In genomic region chr15:27814677-27815391, GRCm38 (mm10) we compare ENCODE assay signal across 16 mouse cellular contexts.
DNase-seq lines count a peak whose midpoint lies in the region; ATAC-seq lines count a peak whose summit lies in the region.
"Had no signal": no experiment of that assay in that cellular context is flagged by ENCODE, and none has a peak within 500 bp of the region (broad histone marks: within the 10 kb centered on the region; RNA-seq: fewer than 3 reads in every experiment).

No protein-coding gene starts in this region.

- peaks cover 23% of the 10 kb centered on the region for H3K4me1 ChIP-seq in hindbrain, embryonic 13.5 days (replicated peaks)
- H3K4me1 ChIP-seq in hindbrain, embryonic 16.5 days (ENCODE audit: control insufficient read depth, insufficient read depth, low read depth, low read length), result peaks cover 4% of the 10 kb centered on the region; the same call in 1 of the 2 replicates
- peaks cover 15% of the 10 kb centered on the region; the same call in 1 of the 2 replicates for H3K4me1 ChIP-seq in neural tube, embryonic 13.5 days (replicated peaks)
- H3K4me1 ChIP-seq in embryonic facial prominence, embryonic 14.5 days (ENCODE audit: control insufficient read depth, insufficient read depth, low read length), result peaks cover 30% of the 10 kb centered on the region
- H3K4me1 ChIP-seq: liver, embryonic 12.5 days had no signal

- WGBS in hindbrain, embryonic 13.5 days, result 70% methylated on average over 6 of the region's 6 CpGs
- 71% methylated on average over 6 of the region's 6 CpGs for WGBS in hindbrain, embryonic 16.5 days
- 71% methylated on average over 6 of the region's 6 CpGs for WGBS in neural tube, embryonic 13.5 days
- WGBS in embryonic facial prominence, embryonic 14.5 days, result 33% methylated on average over 6 of the region's 6 CpGs

- H3K27me3 ChIP-seq in hindbrain, embryonic 13.5 days, result no peaks in the 10 kb centered on the region
- H3K27me3 ChIP-seq in hindbrain, embryonic 16.5 days (replicated peaks; ENCODE audit: control insufficient read depth, insufficient read depth, low read length), result no peaks in the 10 kb centered on the region
- H3K27me3 ChIP-seq in neural tube, embryonic 13.5 days, result no peaks in the 10 kb centered on the region
- H3K27me3 ChIP-seq in embryonic facial prominence, embryonic 14.5 days (replicated peaks; ENCODE audit: control insufficient read depth, insufficient read depth, low read length), result no peaks in the 10 kb centered on the region
- H3K27me3 ChIP-seq: forebrain, embryonic 12.5 days; liver, embryonic 12.5 days; lung, embryonic 15.5 days had no signal

- peak overlapping the region; percentile 60 for H3K27ac ChIP-seq in hindbrain, embryonic 13.5 days
- H3K27ac ChIP-seq in hindbrain, embryonic 16.5 days (ENCODE audit: low read depth, low read length), result no peak overlapping the region
- H3K27ac ChIP-seq in neural tube, embryonic 13.5 days (replicated peaks), result 0 out of 2 replicates have a peak overlapping the region, but pooled peaks have one; percentile 23
- peak overlapping the region; percentile 72 for H3K27ac ChIP-seq in embryonic facial prominence, embryonic 14.5 days (replicated peaks; ENCODE audit: low read depth, low read length)
- H3K27ac ChIP-seq: forebrain, embryonic 12.5 days; heart, embryonic 10.5 days; liver, embryonic 12.5 days; lung, embryonic 15.5 days had no signal

- ATAC-seq in hindbrain, embryonic 13.5 days (ENCODE audit: low FRiP score), result no peak
- ATAC-seq in hindbrain, embryonic 16.5 days, result no peak
- ATAC-seq in neural tube, embryonic 13.5 days (ENCODE audit: low read depth), result no peak
- ATAC-seq in embryonic facial prominence, embryonic 14.5 days (ENCODE audit: low read depth), result peak; percentile 45; the same call in 1 of the 2 replicates
- ATAC-seq: liver, embryonic 12.5 days had no signal

- H3K9me3 ChIP-seq in hindbrain, embryonic 13.5 days, result no peaks in the 10 kb centered on the region
- H3K9me3 ChIP-seq in hindbrain, embryonic 16.5 days (ENCODE audit: control insufficient read depth, low read length), result no peaks in the 10 kb centered on the region
- H3K9me3 ChIP-seq in neural tube, embryonic 13.5 days, result no peaks in the 10 kb centered on the region
- no peaks in the 10 kb centered on the region for H3K9me3 ChIP-seq in embryonic facial prominence, embryonic 14.5 days (ENCODE audit: control insufficient read depth, low read length)
- H3K9me3 ChIP-seq: forebrain, embryonic 12.5 days; heart, embryonic 10.5 days; liver, embryonic 12.5 days; lung, embryonic 15.5 days had no signal

- H3K4me2 ChIP-seq in hindbrain, embryonic 13.5 days, result no peak overlapping the region
- no peak overlapping the region for H3K4me2 ChIP-seq in hindbrain, embryonic 16.5 days (ENCODE audit: low read length)
- no peak overlapping the region for H3K4me2 ChIP-seq in neural tube, embryonic 13.5 days
- no peak overlapping the region for H3K4me2 ChIP-seq in embryonic facial prominence, embryonic 14.5 days (ENCODE audit: low read depth, low read length)
- H3K4me2 ChIP-seq: forebrain, embryonic 12.5 days; liver, embryonic 12.5 days; lung, embryonic 15.5 days had no signal

- H3K36me3 ChIP-seq in hindbrain, embryonic 13.5 days, result peaks cover 92% of the 10 kb centered on the region
- H3K36me3 ChIP-seq in hindbrain, embryonic 16.5 days (ENCODE audit: control insufficient read depth, insufficient read depth, low read length), result peaks cover 36% of the 10 kb centered on the region
- peaks cover 94% of the 10 kb centered on the region for H3K36me3 ChIP-seq in neural tube, embryonic 13.5 days
- peaks cover 53% of the 10 kb centered on the region for H3K36me3 ChIP-seq in embryonic facial prominence, embryonic 14.5 days (ENCODE audit: control insufficient read depth, insufficient read depth, low read length)

- DNase-seq in neural tube, embryonic 10.5 days (ENCODE audit: extremely low spot score, low spot score), result no peak
- peak; percentile 83 for DNase-seq in embryonic facial prominence, embryonic 14.5 days (ENCODE audit: low spot score)
- DNase-seq in skeletal muscle tissue, adult 2 months (ENCODE audit: low read depth, low spot score), result peak; percentile 57
- DNase-seq in spleen, adult 18-20 months, result no peak
- DNase-seq in right cerebral cortex, adult 18-20 months, result no peak
- DNase-seq: adrenal gland, adult 2 months; cerebellum, adult 2 months; right cerebral cortex, postnatal 25 days; thymus, postnatal 14 days had no signal

- H3K9ac ChIP-seq in hindbrain, embryonic 13.5 days, result no peak overlapping the region
- no peak overlapping the region for H3K9ac ChIP-seq in hindbrain, embryonic 16.5 days (ENCODE audit: low read depth, low read length)
- no peak overlapping the region for H3K9ac ChIP-seq in neural tube, embryonic 13.5 days
- no peak overlapping the region for H3K9ac ChIP-seq in embryonic facial prominence, embryonic 14.5 days (ENCODE audit: low read depth, low read length)
- H3K9ac ChIP-seq: forebrain, embryonic 12.5 days; liver, embryonic 12.5 days; lung, embryonic 15.5 days had no signal

- H3K4me3 ChIP-seq in hindbrain, embryonic 13.5 days, result no peak overlapping the region
- H3K4me3 ChIP-seq in hindbrain, embryonic 16.5 days (ENCODE audit: low read length), result no peak overlapping the region
- H3K4me3 ChIP-seq in neural tube, embryonic 13.5 days, result no peak overlapping the region
- H3K4me3 ChIP-seq in embryonic facial prominence, embryonic 14.5 days (ENCODE audit: low read depth, low read length), result no peak overlapping the region
- H3K4me3 ChIP-seq: forebrain, embryonic 12.5 days; heart, embryonic 10.5 days; liver, embryonic 12.5 days; lung, embryonic 15.5 days had no signal

Comparison
In these comparisons a context has a peak if more than half of its experiments do, and no peak if none do; other contexts are left out.
1. DNase-seq: peak in embryonic facial prominence, embryonic 14.5 days (single experiment) and skeletal muscle tissue, adult 2 months (single experiment); none in neural tube, embryonic 10.5 days (single experiment), spleen, adult 18-20 months (0 of 2) and right cerebral cortex, adult 18-20 months (single experiment).